Mouse (Mus musculus) thymus, postnatal 14 days (tissue): Measurements from ENCODE around the gene Man1a2.
A peak's percentile ranks its signal among the peaks of the same experiment; 100 is the strongest.

Source experiments
- DNase-seq: peaks from one replicate; pipeline ENCODE4 v3.0.0; 2021

Man1a2 gene

GRCm38 (mm10) chr3:100561561-100562175 lies 123.6 kb downstream of the Man1a2 start:
- DNase-seq = peak; percentile 35

DNA sequence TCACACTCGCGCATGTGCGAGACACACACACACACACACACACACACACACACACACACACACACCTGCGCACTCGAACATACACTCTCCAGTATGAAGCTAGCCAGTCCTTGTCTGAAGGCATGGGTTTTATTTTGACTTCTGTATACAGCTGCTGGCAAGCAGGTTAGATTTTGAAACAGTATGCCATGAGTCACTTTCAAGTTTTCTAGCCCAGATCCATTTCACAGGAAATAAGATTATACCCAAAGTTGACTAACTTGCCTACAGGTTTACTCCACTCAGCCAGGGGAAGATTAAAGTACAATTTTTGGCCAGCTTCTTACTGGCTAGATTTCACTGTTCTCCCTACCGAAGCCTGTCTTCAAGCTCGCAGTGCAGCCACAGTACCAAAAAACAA lies 125.9 kb downstream of the Man1a2 start:
- DNase-seq = no peak

DNA sequence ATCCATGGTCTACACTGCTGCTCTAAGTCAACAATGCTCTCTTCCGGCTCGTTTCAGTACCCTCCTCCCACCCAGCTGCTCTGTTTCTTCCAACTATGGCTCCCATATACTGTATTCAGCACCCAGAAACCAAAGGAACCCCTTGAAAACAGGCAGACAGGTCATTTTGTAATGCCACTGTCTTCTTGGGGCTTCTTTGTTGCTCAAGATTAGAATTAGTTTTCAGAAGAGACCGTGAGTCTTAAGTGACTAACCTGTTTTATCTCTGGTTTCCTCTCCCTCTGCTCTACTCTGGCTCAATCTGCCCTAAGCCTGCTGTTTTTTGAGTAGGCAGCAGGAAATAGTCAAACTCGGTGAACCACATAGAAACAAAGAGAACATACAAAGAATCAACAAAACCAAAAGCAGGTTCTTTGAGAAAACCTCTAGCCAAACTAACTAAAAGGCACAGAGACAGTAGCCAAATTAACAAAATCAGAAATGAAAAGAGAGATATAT lies 127.0 kb downstream of the Man1a2 start:
- peak; percentile 48 for DNase-seq

- no peak for DNase-seq
Measured at GRCm38 (mm10) chr3:100554843-100555242, 130.5 kb downstream of the Man1a2 start.

DNA sequence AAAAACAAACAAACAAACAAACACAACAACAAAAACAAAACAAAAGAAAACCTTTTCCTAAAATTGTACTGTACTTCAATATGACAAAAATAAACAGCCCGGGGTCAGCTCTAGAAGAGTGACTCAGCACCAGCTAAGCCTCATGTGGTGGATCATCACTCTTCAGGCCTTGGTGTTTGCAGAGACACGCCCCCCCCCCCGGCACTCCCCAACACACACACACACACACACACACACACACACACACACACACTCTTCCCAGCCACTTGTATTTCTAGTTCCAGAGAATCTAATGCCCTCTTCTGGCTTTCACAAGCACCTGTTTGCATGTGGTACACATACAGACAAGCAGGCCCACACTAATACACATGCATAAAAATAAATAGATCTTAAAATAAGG lies 133.1 kb downstream of the Man1a2 start:
- DNase-seq = no peak

DNA sequence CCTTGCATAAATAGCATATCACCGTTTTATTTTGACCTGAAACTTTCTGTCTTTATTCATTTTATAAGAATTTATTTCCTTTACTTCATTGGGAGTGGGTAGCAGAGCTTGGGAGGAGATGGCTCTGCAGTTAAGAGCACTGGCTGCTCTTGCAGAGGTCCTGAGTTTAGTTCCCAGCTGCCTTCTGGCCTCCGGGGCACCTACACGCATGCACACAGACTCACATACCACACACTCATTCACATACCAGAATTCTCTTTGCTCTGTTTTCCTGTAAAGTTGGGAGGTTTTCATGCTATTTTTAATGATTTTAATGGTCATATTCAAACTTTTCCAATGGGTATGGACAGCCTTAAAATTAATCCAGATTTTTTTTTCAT lies 137.4 kb downstream of the Man1a2 start:
- no peak for DNase-seq

DNA sequence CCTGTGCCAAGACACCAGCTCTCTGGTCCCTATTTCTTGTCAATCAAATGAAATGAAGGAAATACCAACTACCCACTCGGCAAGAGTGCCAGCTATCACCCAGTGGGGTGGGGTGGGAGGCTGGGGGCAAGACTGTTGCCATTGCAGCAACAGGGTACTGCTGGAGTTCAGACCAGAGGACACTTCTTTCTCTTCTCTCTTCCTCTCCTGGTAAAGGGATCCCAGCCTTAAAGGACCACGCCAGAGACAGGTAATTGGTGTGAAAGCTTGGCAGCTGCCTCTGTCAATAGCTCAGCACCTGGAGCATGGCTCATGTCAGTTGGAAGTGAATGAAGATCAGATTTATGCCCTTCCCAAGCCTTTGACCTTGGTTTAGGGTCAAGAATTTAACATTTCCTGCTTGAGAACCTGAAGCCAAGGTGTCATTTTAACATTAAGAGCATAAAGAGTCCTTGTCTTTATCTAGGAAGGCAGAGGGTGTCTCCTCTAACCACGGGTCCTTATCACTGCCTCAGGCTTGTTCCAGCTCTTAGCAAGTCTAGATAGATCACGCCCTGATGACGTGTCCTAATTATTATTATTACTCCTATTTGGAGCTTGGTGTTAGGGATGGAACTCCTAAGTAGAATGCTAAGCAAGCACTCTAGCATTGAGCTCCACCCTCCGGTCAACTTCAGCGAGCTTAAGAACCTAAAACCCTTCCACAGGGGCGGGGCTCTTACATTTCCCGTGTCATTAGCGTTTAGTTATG lies 138.0 kb downstream of the Man1a2 start:
- DNase-seq = no peak

DNA sequence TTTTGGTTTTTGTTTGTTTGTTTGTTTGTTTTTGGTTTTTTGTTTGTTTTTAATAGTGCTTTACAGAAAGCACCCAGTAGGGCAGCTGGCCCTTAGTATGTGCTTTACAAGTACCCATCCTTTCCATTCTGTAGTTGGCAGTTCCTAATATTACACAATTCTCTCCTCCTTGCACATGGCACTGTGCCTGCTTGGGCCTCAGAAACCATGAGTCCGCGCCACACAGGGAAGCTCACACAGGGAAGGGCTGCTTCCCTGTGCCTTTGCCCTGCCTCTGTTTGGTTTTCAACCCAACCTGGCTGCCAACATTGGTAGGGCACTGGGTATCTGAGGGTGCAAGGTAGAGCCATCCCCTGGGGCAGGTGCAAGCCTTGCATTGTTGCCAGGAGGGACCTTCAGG lies 148.6 kb downstream of the Man1a2 start:
- DNase-seq = no peak

GRCm38 (mm10) chr3:100535902-100536301 lies 149.4 kb downstream of the Man1a2 start:
- no peak for DNase-seq

DNA sequence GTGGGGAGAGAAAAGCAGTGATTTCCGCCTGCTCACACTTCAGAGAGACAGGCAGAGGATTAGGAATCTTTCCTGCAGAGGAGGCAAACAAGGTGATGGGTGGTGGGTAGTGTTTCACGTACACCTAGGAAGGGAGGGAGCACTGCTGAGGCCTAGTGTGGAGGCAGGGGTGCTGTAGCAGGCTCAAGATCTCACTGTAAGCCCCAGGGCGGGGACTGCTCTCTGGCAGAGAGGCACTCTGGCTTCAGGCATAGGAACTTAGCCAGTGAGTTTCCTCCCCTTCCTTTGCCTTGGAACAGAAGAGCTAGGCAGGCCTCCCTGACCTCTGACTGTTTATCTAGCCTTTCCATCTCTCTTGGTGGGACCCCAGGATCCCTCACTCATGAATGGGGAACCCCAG lies 150.0 kb downstream of the Man1a2 start:
- no peak for DNase-seq

- DNase-seq = no peak
Measured at GRCm38 (mm10) chr3:100534394-100534793, 150.9 kb downstream of the Man1a2 start.

DNA sequence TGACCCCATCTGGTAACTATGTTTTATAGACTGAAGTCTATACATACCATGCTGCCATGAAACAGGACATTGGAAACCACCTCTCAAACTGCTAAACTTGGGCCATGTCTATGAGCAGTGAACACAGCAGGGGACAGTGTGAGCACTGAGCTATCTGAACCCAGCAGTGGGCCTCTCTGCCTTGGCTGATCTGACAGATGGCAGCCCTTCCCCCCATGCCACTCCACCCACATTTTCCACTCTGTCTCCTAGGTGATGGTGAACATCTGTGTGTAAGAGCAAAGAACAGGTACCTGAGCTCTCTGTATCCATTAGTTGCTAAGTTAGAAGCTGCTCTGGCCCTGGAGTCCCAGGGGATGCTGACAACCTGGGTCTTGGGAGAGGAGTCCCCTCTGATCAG lies 151.9 kb downstream of the Man1a2 start:
- DNase-seq = peak; percentile 19

DNA sequence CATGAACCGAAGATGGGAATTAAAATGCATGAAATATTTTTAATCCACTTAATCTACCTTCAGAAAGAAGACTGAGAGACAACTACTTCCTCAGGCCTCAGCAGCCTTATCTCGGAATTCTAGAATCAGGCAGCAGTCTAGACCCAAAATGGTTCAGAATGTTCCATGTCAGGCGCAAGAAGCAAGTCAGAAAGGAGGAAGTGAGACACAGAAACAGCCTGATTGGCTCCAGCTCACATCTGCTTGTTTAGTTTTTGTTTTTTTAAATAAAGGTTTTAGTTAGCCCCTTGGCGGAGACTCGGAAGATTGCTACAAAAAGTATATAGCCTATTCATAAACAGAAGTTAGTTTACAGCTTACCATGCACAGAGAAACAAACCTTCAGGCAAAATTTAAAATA lies 154.4 kb downstream of the Man1a2 start:
- DNase-seq = no peak

DNA sequence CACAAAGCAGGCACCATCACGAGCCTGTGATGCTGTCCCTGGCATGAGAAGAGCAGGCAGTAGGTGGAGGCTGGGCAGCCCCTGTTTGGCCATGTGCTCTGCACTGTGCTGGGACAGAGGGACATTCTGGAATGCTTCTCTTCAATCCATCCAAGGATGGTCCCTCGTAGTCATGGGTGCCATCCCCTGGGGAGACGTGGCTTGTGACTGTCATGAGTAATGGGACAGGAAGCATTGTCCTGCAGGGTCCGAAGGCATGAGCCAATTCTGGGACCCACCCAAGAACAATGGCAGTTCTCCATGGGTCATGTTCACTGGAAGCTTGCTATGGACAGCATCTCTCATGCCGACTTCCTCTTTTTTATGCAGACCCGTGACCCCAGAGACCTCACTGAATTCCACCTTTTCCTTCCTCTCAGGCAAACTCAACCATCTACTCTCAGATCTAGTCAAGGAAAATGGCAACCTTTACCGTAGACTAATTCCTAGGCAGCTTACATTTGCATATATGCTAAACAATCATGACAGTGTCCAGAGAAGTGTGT lies 155.0 kb downstream of the Man1a2 start:
- no peak for DNase-seq

DNA sequence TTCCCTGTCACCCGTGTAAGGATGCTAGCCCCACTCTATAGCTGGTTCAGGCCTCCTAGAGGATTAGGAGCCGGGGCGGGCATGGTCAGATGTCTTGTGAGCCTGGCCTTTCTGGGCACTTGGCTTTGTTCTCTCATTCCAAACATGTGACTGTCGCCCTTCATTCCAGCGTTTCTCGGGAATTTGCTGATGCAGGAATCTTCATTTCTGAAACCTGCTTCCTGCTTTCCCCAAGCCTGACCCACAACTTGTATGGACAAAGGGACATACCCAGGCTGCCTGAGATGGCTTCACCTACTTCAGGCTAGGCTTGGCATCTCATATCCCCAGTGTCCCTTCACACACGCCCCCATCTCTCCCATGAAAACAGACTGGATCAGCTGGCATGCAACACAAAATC lies 162.6 kb downstream of the Man1a2 start:
- no peak for DNase-seq

DNA sequence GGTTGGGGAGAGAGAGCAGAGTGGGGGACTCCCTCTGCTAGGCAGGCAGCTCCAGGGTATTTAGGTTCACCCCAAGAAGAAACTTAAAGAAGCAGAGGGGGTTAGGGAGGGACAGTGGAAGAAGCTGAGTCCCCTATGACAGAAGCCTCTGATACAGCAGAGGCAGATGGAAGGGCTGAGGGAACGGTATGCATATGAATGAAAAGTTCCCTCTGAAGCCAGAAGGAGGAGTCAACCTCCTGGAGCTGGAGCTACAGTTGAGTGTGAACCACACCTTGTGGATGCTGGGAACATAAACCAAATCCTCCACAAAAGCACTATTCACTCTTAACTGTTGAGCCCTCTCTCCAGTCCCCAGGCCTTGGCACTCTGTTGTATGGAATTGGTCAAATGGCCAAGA lies 163.7 kb downstream of the Man1a2 start:
- no peak for DNase-seq

DNA sequence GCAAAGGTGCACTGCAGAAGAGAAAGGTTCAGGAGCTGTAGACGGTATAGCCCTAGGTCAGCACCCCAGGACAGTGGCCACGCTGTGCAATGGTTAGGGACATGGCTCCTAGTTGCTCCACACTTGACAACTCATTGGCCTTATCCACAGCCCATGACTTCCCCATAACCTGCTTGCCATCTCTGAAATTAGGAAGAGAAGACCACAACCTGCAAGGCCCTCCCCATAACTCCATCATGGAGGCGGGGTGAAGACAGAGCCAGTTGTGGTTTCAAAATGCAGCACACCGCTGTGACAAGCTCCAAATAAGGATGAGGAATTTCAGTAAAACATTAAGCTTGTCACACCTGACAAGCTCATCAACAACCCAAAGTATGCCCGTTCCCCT lies 169.6 kb downstream of the Man1a2 start:
- no peak for DNase-seq

GRCm38 (mm10) chr3:100515093-100515753 lies 170.1 kb downstream of the Man1a2 start:
- DNase-seq = no peak
